Mouse (Mus musculus): ENCODE measurements around the gene Foxr1. TPM values are rescaled to one million over a fixed set of nuclear protein-coding genes. Genes with fewer than 3 reads are reported as not detected.

The Foxr1 gene
- polyA plus RNA-seq, 1 experiment: not detected

DNA sequence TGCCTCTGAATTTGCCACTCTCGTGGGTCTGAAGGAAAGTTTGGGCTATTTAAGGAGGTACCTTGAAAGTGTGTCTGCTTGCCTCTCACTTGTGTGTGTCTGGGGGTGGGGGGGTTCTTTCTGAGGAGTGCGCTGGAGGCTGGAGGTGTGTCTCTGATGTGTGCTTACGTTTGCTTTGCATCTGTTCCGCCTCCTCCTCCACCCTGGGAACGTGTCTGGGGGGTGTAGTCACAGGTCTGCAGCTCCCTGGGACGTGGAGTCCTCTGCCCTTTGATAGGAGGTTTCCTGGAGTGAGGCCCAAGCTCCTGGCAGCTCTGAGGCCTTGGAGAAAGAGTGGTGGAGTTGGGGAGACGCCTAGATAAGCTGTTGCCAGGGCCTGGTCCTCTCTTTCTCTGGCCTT is 46.5 kb upstream of the Foxr1 start:
- H3K27me3 ChIP-seq (ENCODE audit: control insufficient read depth, insufficient read depth, insufficient read length): no peaks in the 10 kb centered on the region
- H3K79me2 ChIP-seq (ENCODE audit: control insufficient read depth, insufficient read depth): peaks cover 99% of the 10 kb centered on the region
- H3K79me3 ChIP-seq (ENCODE audit: low read depth): peaks cover 76% of the 10 kb centered on the region
- no peak for TF ChIP-seq MYOG (IDR thresholded peaks at IDR 0.05; ENCODE audit: control insufficient read depth, extremely low read depth, insufficient read length)
- TF ChIP-seq MAX (IDR thresholded peaks at IDR 0.05): no peak
- TF ChIP-seq FOSL1 (IDR thresholded peaks at IDR 0.05; ENCODE audit: insufficient read depth, low read length, poor library complexity, severe bottlenecking): no peak
- TF ChIP-seq CEBPB (IDR thresholded peaks at IDR 0.05; ENCODE audit: low read depth): no peak
- no peak for TF ChIP-seq USF1 (IDR thresholded peaks at IDR 0.05; ENCODE audit: low read depth)
- no peak for TF ChIP-seq MYOD1 (IDR thresholded peaks at IDR 0.05; ENCODE audit: control insufficient read depth, insufficient read length, low read depth)
- no peak for TF ChIP-seq CTCF (IDR thresholded peaks at IDR 0.05; ENCODE audit: control insufficient read depth, insufficient read depth, insufficient read length)
- no peak overlapping the region for H3K4me3 ChIP-seq (ENCODE audit: insufficient read depth, poor library complexity, severe bottlenecking)
- H3ac ChIP-seq (ENCODE audit: control insufficient read depth, insufficient read length, low read depth): peak overlapping the region; percentile 31
- peaks cover 7% of the 10 kb centered on the region for H3K36me3 ChIP-seq (ENCODE audit: control insufficient read depth, insufficient read depth)

DNA sequence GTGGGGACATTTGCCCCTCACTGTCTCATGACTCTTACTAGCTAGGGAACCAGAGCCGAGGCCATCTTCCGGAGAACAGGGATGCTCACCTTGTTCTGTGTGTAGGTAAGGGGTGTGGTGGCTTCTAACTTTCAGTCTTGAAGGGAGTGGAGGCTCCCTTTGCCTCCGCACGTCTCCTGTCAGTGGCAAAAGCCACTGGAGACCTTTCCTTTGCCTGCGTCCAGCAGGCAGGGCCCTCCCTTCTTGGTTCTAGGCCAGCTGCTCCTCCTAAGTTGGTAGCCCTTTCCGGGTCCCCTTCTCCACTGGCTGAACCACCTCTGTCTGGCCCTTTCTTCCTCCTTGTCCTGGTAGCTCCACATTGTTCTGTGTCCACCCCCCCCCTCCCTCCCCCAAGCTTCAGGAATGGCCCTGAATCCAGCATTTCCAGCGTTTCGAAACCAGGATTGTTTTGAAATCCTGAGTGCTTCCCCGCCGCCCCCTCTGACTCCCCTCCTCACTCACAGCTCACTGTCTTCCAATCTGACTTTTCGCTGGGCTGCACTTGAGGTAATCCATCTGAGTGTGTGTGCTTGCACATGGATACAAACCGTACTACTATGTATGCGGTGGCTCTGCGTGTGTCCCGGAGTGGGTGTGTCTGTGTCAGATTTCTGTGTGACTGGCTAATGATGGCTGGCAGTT is 45.9 kb upstream of the Foxr1 start:
- TF ChIP-seq MYOG (IDR thresholded peaks at IDR 0.05; ENCODE audit: control insufficient read depth, extremely low read depth, insufficient read length) (no peak), CTCF (IDR thresholded peaks at IDR 0.05; ENCODE audit: control insufficient read depth, insufficient read depth, insufficient read length) (no peak), FOSL1 (IDR thresholded peaks at IDR 0.05; ENCODE audit: insufficient read depth, low read length, poor library complexity, severe bottlenecking) (no peak), CEBPB (IDR thresholded peaks at IDR 0.05; ENCODE audit: low read depth) (no peak), USF1 (IDR thresholded peaks at IDR 0.05; ENCODE audit: low read depth) (no peak), MYOD1 (IDR thresholded peaks at IDR 0.05; ENCODE audit: control insufficient read depth, insufficient read length, low read depth) (no peak), MAX (IDR thresholded peaks at IDR 0.05) (no peak)
- Histone ChIP-seq H3K79me3 (ENCODE audit: low read depth) (peaks cover 72% of the 10 kb centered on the region), H3K27me3 (ENCODE audit: control insufficient read depth, insufficient read depth, insufficient read length) (no peaks in the 10 kb centered on the region), H3K36me3 (ENCODE audit: control insufficient read depth, insufficient read depth) (peaks cover 7% of the 10 kb centered on the region), H3K4me3 (ENCODE audit: insufficient read depth, poor library complexity, severe bottlenecking) (peak overlapping the region; percentile 2), H3ac (ENCODE audit: control insufficient read depth, insufficient read length, low read depth) (peak overlapping the region; percentile 56), H3K79me2 (ENCODE audit: control insufficient read depth, insufficient read depth) (peaks cover 93% of the 10 kb centered on the region)

- peaks cover 7% of the 10 kb centered on the region for H3K36me3 ChIP-seq (ENCODE audit: control insufficient read depth, insufficient read depth)
- no peaks in the 10 kb centered on the region for H3K27me3 ChIP-seq (ENCODE audit: control insufficient read depth, insufficient read depth, insufficient read length)
- peak overlapping the region; percentile 56 for H3ac ChIP-seq (ENCODE audit: control insufficient read depth, insufficient read length, low read depth)
- peak overlapping the region; percentile 2 for H3K4me3 ChIP-seq (ENCODE audit: insufficient read depth, poor library complexity, severe bottlenecking)
- peaks cover 88% of the 10 kb centered on the region for H3K79me2 ChIP-seq (ENCODE audit: control insufficient read depth, insufficient read depth)
- TF ChIP-seq MYOG (IDR thresholded peaks at IDR 0.05; ENCODE audit: control insufficient read depth, extremely low read depth, insufficient read length) (no peak), FOSL1 (IDR thresholded peaks at IDR 0.05; ENCODE audit: insufficient read depth, low read length, poor library complexity, severe bottlenecking) (no peak), MYOD1 (IDR thresholded peaks at IDR 0.05; ENCODE audit: control insufficient read depth, insufficient read length, low read depth) (no peak), MAX (IDR thresholded peaks at IDR 0.05) (no peak), CEBPB (IDR thresholded peaks at IDR 0.05; ENCODE audit: low read depth) (no peak), USF1 (IDR thresholded peaks at IDR 0.05; ENCODE audit: low read depth) (no peak), CTCF (IDR thresholded peaks at IDR 0.05; ENCODE audit: control insufficient read depth, insufficient read depth, insufficient read length) (no peak)
- peaks cover 67% of the 10 kb centered on the region for H3K79me3 ChIP-seq (ENCODE audit: low read depth)
Measured at GRCm38 (mm10) chr9:44486335-44486734, 45.4 kb upstream of the Foxr1 start.

- Histone ChIP-seq H3K27me3 (ENCODE audit: control insufficient read depth, insufficient read depth, insufficient read length) (no peaks in the 10 kb centered on the region), H3K79me2 (ENCODE audit: control insufficient read depth, insufficient read depth) (peaks cover 81% of the 10 kb centered on the region), H3K36me3 (ENCODE audit: control insufficient read depth, insufficient read depth) (peaks cover 3% of the 10 kb centered on the region), H3K4me3 (ENCODE audit: insufficient read depth, poor library complexity, severe bottlenecking) (no peak overlapping the region), H3ac (ENCODE audit: control insufficient read depth, insufficient read length, low read depth) (no peak overlapping the region), H3K79me3 (ENCODE audit: low read depth) (peaks cover 63% of the 10 kb centered on the region)
- TF ChIP-seq MYOG (IDR thresholded peaks at IDR 0.05; ENCODE audit: control insufficient read depth, extremely low read depth, insufficient read length) (no peak), MAX (IDR thresholded peaks at IDR 0.05) (no peak), FOSL1 (IDR thresholded peaks at IDR 0.05; ENCODE audit: insufficient read depth, low read length, poor library complexity, severe bottlenecking) (no peak), CEBPB (IDR thresholded peaks at IDR 0.05; ENCODE audit: low read depth) (no peak), USF1 (IDR thresholded peaks at IDR 0.05; ENCODE audit: low read depth) (no peak), CTCF (IDR thresholded peaks at IDR 0.05; ENCODE audit: control insufficient read depth, insufficient read depth, insufficient read length) (no peak), MYOD1 (IDR thresholded peaks at IDR 0.05; ENCODE audit: control insufficient read depth, insufficient read length, low read depth) (no peak)
Measured at GRCm38 (mm10) chr9:44485516-44486161, 44.7 kb upstream of the Foxr1 start.

GRCm38 (mm10) chr9:44485105-44485515 is 44.2 kb upstream of the Foxr1 start:
- peaks cover 3% of the 10 kb centered on the region for H3K36me3 ChIP-seq (ENCODE audit: control insufficient read depth, insufficient read depth)
- no peaks in the 10 kb centered on the region for H3K27me3 ChIP-seq (ENCODE audit: control insufficient read depth, insufficient read depth, insufficient read length)
- no peak overlapping the region for H3ac ChIP-seq (ENCODE audit: control insufficient read depth, insufficient read length, low read depth)
- peak overlapping the region; percentile 14 for H3K4me3 ChIP-seq (ENCODE audit: insufficient read depth, poor library complexity, severe bottlenecking)
- no peak for TF ChIP-seq USF1 (IDR thresholded peaks at IDR 0.05; ENCODE audit: low read depth)
- no peak for TF ChIP-seq MYOD1 (IDR thresholded peaks at IDR 0.05; ENCODE audit: control insufficient read depth, insufficient read length, low read depth)
- no peak for TF ChIP-seq CTCF (IDR thresholded peaks at IDR 0.05; ENCODE audit: control insufficient read depth, insufficient read depth, insufficient read length)
- TF ChIP-seq MAX (IDR thresholded peaks at IDR 0.05): no peak
- TF ChIP-seq FOSL1 (IDR thresholded peaks at IDR 0.05; ENCODE audit: insufficient read depth, low read length, poor library complexity, severe bottlenecking): no peak
- TF ChIP-seq CEBPB (IDR thresholded peaks at IDR 0.05; ENCODE audit: low read depth): no peak
- no peak for TF ChIP-seq MYOG (IDR thresholded peaks at IDR 0.05; ENCODE audit: control insufficient read depth, extremely low read depth, insufficient read length)
- peaks cover 58% of the 10 kb centered on the region for H3K79me3 ChIP-seq (ENCODE audit: low read depth)
- H3K79me2 ChIP-seq (ENCODE audit: control insufficient read depth, insufficient read depth): peaks cover 76% of the 10 kb centered on the region
